Comparison of ENCODE assay signal across 7 mouse cellular contexts in the genomic region with DNA sequence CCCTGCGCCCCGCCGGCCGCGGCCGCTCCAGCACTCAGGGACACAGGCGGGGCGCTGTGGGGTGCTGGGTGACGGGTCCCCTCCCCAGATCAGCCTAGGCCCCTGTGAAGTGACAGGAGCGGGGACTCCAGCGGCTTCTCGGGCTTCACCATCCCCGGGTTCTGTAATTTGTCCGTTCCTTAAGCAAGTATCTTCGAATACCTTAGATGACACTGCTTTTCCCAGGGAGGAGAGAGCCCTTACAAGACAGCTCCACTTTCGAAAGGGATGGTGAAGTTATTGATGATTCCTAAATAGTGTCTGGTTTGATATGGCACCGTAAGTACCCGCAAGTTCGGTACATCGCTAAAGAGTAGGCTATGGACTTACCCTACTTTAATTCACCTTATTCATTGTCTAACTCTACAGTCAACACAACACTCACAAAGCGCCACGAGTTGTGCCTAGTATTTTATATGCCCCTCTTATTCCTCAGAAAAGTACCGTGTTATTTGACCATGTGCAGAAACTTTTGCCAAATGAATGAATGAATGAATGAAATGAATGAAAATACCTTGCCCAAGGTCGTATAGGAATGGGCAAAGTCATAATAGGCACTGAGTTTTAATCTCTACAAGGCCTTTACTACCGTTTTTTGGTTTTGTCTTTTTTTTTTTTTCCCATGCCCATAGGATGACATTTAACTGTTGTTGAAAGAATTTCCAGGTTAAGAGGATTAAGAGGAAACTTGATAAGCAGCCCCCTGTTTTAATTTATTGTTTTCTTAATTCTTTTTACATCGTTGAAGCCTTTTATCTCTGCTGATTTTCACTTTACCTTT. TPM values are rescaled to one million over a fixed set of nuclear protein-coding genes. Genes with fewer than 3 reads are reported as not detected.
DNase-seq lines count a peak whose midpoint lies in the region; ATAC-seq and TF ChIP-seq lines count a peak whose summit lies in the region.

No protein-coding gene starts in this region.

- TF ChIP-seq CTCF in lung, postnatal 0 days (IDR thresholded peaks at IDR 0.05) = no peak

- 2% methylated on average over 22 of the region's 26 CpGs for WGBS in lung, postnatal 0 days
- WGBS in hindbrain, embryonic 12.5 days = 5% methylated on average over 26 of the region's 26 CpGs
- WGBS in midbrain, embryonic 14.5 days = 3% methylated on average over 26 of the region's 26 CpGs

- H3K4me1 ChIP-seq in lung, postnatal 0 days (ENCODE audit: insufficient read depth, low read depth, low read length) = peaks cover 4% of the 10 kb centered on the region; the same call in 1 of the 2 replicates
- H3K4me1 ChIP-seq in hindbrain, embryonic 12.5 days = peaks cover 18% of the 10 kb centered on the region
- H3K4me1 ChIP-seq in midbrain, embryonic 14.5 days (ENCODE audit: control insufficient read depth, insufficient read depth, low read length) = peaks cover 7% of the 10 kb centered on the region; the same call in 1 of the 2 replicates

- H3K4me2 ChIP-seq in lung, postnatal 0 days (replicated peaks; ENCODE audit: low read depth, low read length) = peak overlapping the region; percentile 93
- H3K4me2 ChIP-seq in hindbrain, embryonic 12.5 days (replicated peaks) = peak overlapping the region; percentile 83
- peak overlapping the region; percentile 80 for H3K4me2 ChIP-seq in midbrain, embryonic 14.5 days (ENCODE audit: low read length)

- DNase-seq in lung, postnatal 0 days (ENCODE audit: low spot score) = no peak
- no peak for DNase-seq in lung, postnatal 36 days
- peak; percentile 43 for DNase-seq in c-Kit-positive CD71-positive TER-119-positive erythroid progenitor cells, embryonic 14.5 days (ENCODE audit: low spot score)
- peak; percentile 59 for DNase-seq in midbrain, embryonic 14.5 days
- no peak for DNase-seq in layer of hippocampus, adult 11-12 months (ENCODE audit: low spot score)
- no peak for DNase-seq in yolk sac, embryonic 10.5 days (ENCODE audit: low spot score)

- H3K27ac ChIP-seq in lung, postnatal 0 days (ENCODE audit: low read length) = peak overlapping the region; percentile 98
- peak overlapping the region; percentile 99 for H3K27ac ChIP-seq in hindbrain, embryonic 12.5 days
- H3K27ac ChIP-seq in midbrain, embryonic 14.5 days (replicated peaks; ENCODE audit: low read depth, low read length) = peak overlapping the region; percentile 98

- no peak for ATAC-seq in lung, postnatal 0 days
- no peak for ATAC-seq in hindbrain, embryonic 12.5 days (ENCODE audit: low FRiP score)
- ATAC-seq in midbrain, embryonic 14.5 days (ENCODE audit: low FRiP score, low TSS enrichment) = no peak

- H3K36me3 ChIP-seq in lung, postnatal 0 days (ENCODE audit: insufficient read depth, low read length) = no peaks in the 10 kb centered on the region
- no peaks in the 10 kb centered on the region for H3K36me3 ChIP-seq in hindbrain, embryonic 12.5 days
- peaks cover 8% of the 10 kb centered on the region; the same call in 1 of the 2 replicates for H3K36me3 ChIP-seq in midbrain, embryonic 14.5 days (ENCODE audit: control insufficient read depth, insufficient read depth, low read length)

- no peaks in the 10 kb centered on the region for H3K9me3 ChIP-seq in lung, postnatal 0 days (ENCODE audit: low read length)
- H3K9me3 ChIP-seq in hindbrain, embryonic 12.5 days (replicated peaks) = no peaks in the 10 kb centered on the region
- no peaks in the 10 kb centered on the region for H3K9me3 ChIP-seq in midbrain, embryonic 14.5 days (ENCODE audit: control insufficient read depth, low read length)

- peak overlapping the region; percentile 95 for H3K9ac ChIP-seq in lung, postnatal 0 days (replicated peaks; ENCODE audit: low read depth)
- peak overlapping the region; percentile 97 for H3K9ac ChIP-seq in hindbrain, embryonic 12.5 days
- peak overlapping the region; percentile 98 for H3K9ac ChIP-seq in midbrain, embryonic 14.5 days (replicated peaks; ENCODE audit: low read length)

- H3K27me3 ChIP-seq in lung, postnatal 0 days (replicated peaks; ENCODE audit: insufficient read depth, low read length) = no peaks in the 10 kb centered on the region
- H3K27me3 ChIP-seq in hindbrain, embryonic 12.5 days = no peaks in the 10 kb centered on the region
- no peaks in the 10 kb centered on the region for H3K27me3 ChIP-seq in midbrain, embryonic 14.5 days (ENCODE audit: control insufficient read depth, insufficient read depth, low read length)

- peak overlapping the region; percentile 90 for H3K4me3 ChIP-seq in lung, postnatal 0 days (ENCODE audit: low read depth, low read length)
- H3K4me3 ChIP-seq in hindbrain, embryonic 12.5 days = peak overlapping the region; percentile 84
- peak overlapping the region; percentile 75 for H3K4me3 ChIP-seq in midbrain, embryonic 14.5 days (replicated peaks; ENCODE audit: low read depth, low read length)

- TF ChIP-seq EP300 in lung, postnatal 0 days (IDR thresholded peaks at IDR 0.05) = no peak

RNA-seq across cellular contexts. Expression of a gene that starts 0.8 kb away (rescaled TPM):
- 10.0 and 12.4 TPM in 2 replicates for polyA plus RNA-seq in lung, postnatal 0 days (2015; fragmentation: Nextera tagmentation; extraction: Ambion mirVana)
- 12.6 and 13.8 TPM in 2 replicates for polyA plus RNA-seq in hindbrain, embryonic 12.5 days (2016; fragmentation: Nextera tagmentation; extraction: Ambion mirVana)
- polyA plus RNA-seq in midbrain, embryonic 14.5 days (2014; fragmentation: Nextera tagmentation; extraction: Ambion mirVana) = 14.0 and 15.8 TPM in 2 replicates

RNA-seq across cellular contexts. Expression of a gene that starts 4.0 kb away (rescaled TPM):
- polyA plus RNA-seq in lung, postnatal 0 days (2015; fragmentation: Nextera tagmentation; extraction: Ambion mirVana) = 577 and 614 TPM in 2 replicates
- polyA plus RNA-seq in hindbrain, embryonic 12.5 days (2016; fragmentation: Nextera tagmentation; extraction: Ambion mirVana) = 1,731 and 1,841 TPM in 2 replicates
- polyA plus RNA-seq in midbrain, embryonic 14.5 days (2014; fragmentation: Nextera tagmentation; extraction: Ambion mirVana) = 916 and 1,070 TPM in 2 replicates

RNA-seq across cellular contexts. Expression of a gene that starts 50.0 kb away (rescaled TPM):
- polyA plus RNA-seq in lung, postnatal 0 days (2015; fragmentation: Nextera tagmentation; extraction: Ambion mirVana) = 114 and 122 TPM in 2 replicates
- polyA plus RNA-seq in hindbrain, embryonic 12.5 days (2016; fragmentation: Nextera tagmentation; extraction: Ambion mirVana) = 97.6 and 98.1 TPM in 2 replicates
- 130 and 139 TPM in 2 replicates for polyA plus RNA-seq in midbrain, embryonic 14.5 days (2014; fragmentation: Nextera tagmentation; extraction: Ambion mirVana)

Comparison
In these comparisons a context has a peak if more than half of its experiments do, and no peak if none do; other contexts are left out.
1. DNase-seq: peak in c-Kit-positive CD71-positive TER-119-positive erythroid progenitor cells, embryonic 14.5 days (single experiment) and midbrain, embryonic 14.5 days (single experiment); none in lung, postnatal 0 days (single experiment), lung, postnatal 36 days (single experiment), layer of hippocampus, adult 11-12 months (single experiment) and yolk sac, embryonic 10.5 days (single experiment).
2. Peak in every context shown above with its lines, with median percentiles within 50 percentile points of each other: H3K27ac ChIP-seq, H3K4me2 ChIP-seq, H3K4me3 ChIP-seq and H3K9ac ChIP-seq.